Mouse (Mus musculus): ENCODE data around the gene Ropn1. TPM values are rescaled to one million over a fixed set of nuclear protein-coding genes. Genes with fewer than 3 reads are reported as not detected.
A peak's percentile ranks its signal among the peaks of the same experiment; 100 is the strongest.

The Ropn1 gene
- polyA plus RNA-seq, 1 experiment, result not detected

GRCm38 (mm10) chr16:34700165-34700827, 50.6 kb downstream of the Ropn1 start:
- no peaks in the 10 kb centered on the region for H3K4me1 ChIP-seq (replicated peaks; ENCODE audit: control insufficient read depth, insufficient read depth, low read length)
- no peaks in the 10 kb centered on the region for H3K27me3 ChIP-seq (ENCODE audit: control insufficient read depth, insufficient read depth, low read length)
- H3K27ac ChIP-seq (ENCODE audit: control insufficient read depth, insufficient read depth, low read length), result no peak overlapping the region
- H3K36me3 ChIP-seq (ENCODE audit: control insufficient read depth, insufficient read depth, low read length), result no peaks in the 10 kb centered on the region
- no peak overlapping the region for H3K4me3 ChIP-seq (ENCODE audit: control insufficient read depth, insufficient read depth, low read length)
- peak; percentile 51 for DNase-seq
- 41% methylated on average over 7 of the region's 7 CpGs for WGBS
- TF ChIP-seq CTCF (IDR thresholded peaks at IDR 0.05; ENCODE audit: borderline replicate concordance, control insufficient read depth, extremely low read depth, insufficient read depth, low read length, poor library complexity), result no peak
- no peak for TF ChIP-seq POLR2A (IDR thresholded peaks at IDR 0.05; ENCODE audit: control insufficient read depth, extremely low read depth, insufficient read depth, low read length, poor library complexity)

- Histone ChIP-seq H3K36me3 (ENCODE audit: control insufficient read depth, insufficient read depth, low read length) (no peaks in the 10 kb centered on the region), H3K27ac (ENCODE audit: control insufficient read depth, insufficient read depth, low read length) (no peak overlapping the region), H3K4me3 (ENCODE audit: control insufficient read depth, insufficient read depth, low read length) (no peak overlapping the region), H3K27me3 (ENCODE audit: control insufficient read depth, insufficient read depth, low read length) (no peaks in the 10 kb centered on the region), H3K4me1 (replicated peaks; ENCODE audit: control insufficient read depth, insufficient read depth, low read length) (no peaks in the 10 kb centered on the region)
- WGBS, result 94% methylated on average over 6 of the region's 6 CpGs
- DNase-seq, result no peak
- TF ChIP-seq CTCF (IDR thresholded peaks at IDR 0.05; ENCODE audit: borderline replicate concordance, control insufficient read depth, extremely low read depth, insufficient read depth, low read length, poor library complexity), result no peak
- no peak for TF ChIP-seq POLR2A (IDR thresholded peaks at IDR 0.05; ENCODE audit: control insufficient read depth, extremely low read depth, insufficient read depth, low read length, poor library complexity)
Observed at GRCm38 (mm10) chr16:34700828-34701216, 51.1 kb downstream of the Ropn1 start.

GRCm38 (mm10) chr16:34706019-34706418, 56.3 kb downstream of the Ropn1 start:
- WGBS, result 90% methylated on average over 2 of the region's 2 CpGs
- no peaks in the 10 kb centered on the region for H3K27me3 ChIP-seq (ENCODE audit: control insufficient read depth, insufficient read depth, low read length)
- DNase-seq, result no peak

GRCm38 (mm10) chr16:34706487-34706946, 56.8 kb downstream of the Ropn1 start:
- no peak for DNase-seq
- TF ChIP-seq POLR2A (IDR thresholded peaks at IDR 0.05; ENCODE audit: control insufficient read depth, extremely low read depth, insufficient read depth, low read length, poor library complexity), result no peak
- Histone ChIP-seq H3K36me3 (ENCODE audit: control insufficient read depth, insufficient read depth, low read length) (no peaks in the 10 kb centered on the region; the same call in 1 of the 2 replicates), H3K27me3 (ENCODE audit: control insufficient read depth, insufficient read depth, low read length) (no peaks in the 10 kb centered on the region), H3K4me1 (replicated peaks; ENCODE audit: control insufficient read depth, insufficient read depth, low read length) (no peaks in the 10 kb centered on the region), H3K4me3 (ENCODE audit: control insufficient read depth, insufficient read depth, low read length) (no peak overlapping the region), H3K27ac (ENCODE audit: control insufficient read depth, insufficient read depth, low read length) (no peak overlapping the region)
- WGBS, result 96% methylated on average over 7 of the region's 7 CpGs

More at GRCm38 (mm10) chr16:34706019-34706418, 56.3 kb downstream of the Ropn1 start:
- Histone ChIP-seq H3K27ac (ENCODE audit: control insufficient read depth, insufficient read depth, low read length) (no peak overlapping the region), H3K4me1 (replicated peaks; ENCODE audit: control insufficient read depth, insufficient read depth, low read length) (no peaks in the 10 kb centered on the region), H3K4me3 (ENCODE audit: control insufficient read depth, insufficient read depth, low read length) (no peak overlapping the region), H3K36me3 (ENCODE audit: control insufficient read depth, insufficient read depth, low read length) (no peaks in the 10 kb centered on the region; the same call in 1 of the 2 replicates)
- no peak for TF ChIP-seq CTCF (IDR thresholded peaks at IDR 0.05; ENCODE audit: borderline replicate concordance, control insufficient read depth, extremely low read depth, insufficient read depth, low read length, poor library complexity)
- TF ChIP-seq POLR2A (IDR thresholded peaks at IDR 0.05; ENCODE audit: control insufficient read depth, extremely low read depth, insufficient read depth, low read length, poor library complexity), result no peak

GRCm38 (mm10) chr16:34711481-34711880, 61.8 kb downstream of the Ropn1 start:
- no peak for TF ChIP-seq CTCF (IDR thresholded peaks at IDR 0.05; ENCODE audit: borderline replicate concordance, control insufficient read depth, extremely low read depth, insufficient read depth, low read length, poor library complexity)
- no peak for TF ChIP-seq POLR2A (IDR thresholded peaks at IDR 0.05; ENCODE audit: control insufficient read depth, extremely low read depth, insufficient read depth, low read length, poor library complexity)
- Histone ChIP-seq H3K27ac (ENCODE audit: control insufficient read depth, insufficient read depth, low read length) (no peak overlapping the region), H3K27me3 (ENCODE audit: control insufficient read depth, insufficient read depth, low read length) (no peaks in the 10 kb centered on the region), H3K36me3 (ENCODE audit: control insufficient read depth, insufficient read depth, low read length) (no peaks in the 10 kb centered on the region; the same call in none of the 2 replicates), H3K4me1 (replicated peaks; ENCODE audit: control insufficient read depth, insufficient read depth, low read length) (no peaks in the 10 kb centered on the region), H3K4me3 (ENCODE audit: control insufficient read depth, insufficient read depth, low read length) (no peak overlapping the region)
- 83% methylated on average over 3 of the region's 3 CpGs for WGBS
- DNase-seq, result no peak

- Histone ChIP-seq H3K36me3 (ENCODE audit: control insufficient read depth, insufficient read depth, low read length) (no peaks in the 10 kb centered on the region), H3K4me3 (ENCODE audit: control insufficient read depth, insufficient read depth, low read length) (no peak overlapping the region), H3K27ac (ENCODE audit: control insufficient read depth, insufficient read depth, low read length) (no peak overlapping the region), H3K4me1 (replicated peaks; ENCODE audit: control insufficient read depth, insufficient read depth, low read length) (no peaks in the 10 kb centered on the region), H3K27me3 (ENCODE audit: control insufficient read depth, insufficient read depth, low read length) (no peaks in the 10 kb centered on the region)
- no peak for DNase-seq
- WGBS, result 99% methylated on average over 3 of the region's 3 CpGs
- no peak for TF ChIP-seq POLR2A (IDR thresholded peaks at IDR 0.05; ENCODE audit: control insufficient read depth, extremely low read depth, insufficient read depth, low read length, poor library complexity)
- TF ChIP-seq CTCF (IDR thresholded peaks at IDR 0.05; ENCODE audit: borderline replicate concordance, control insufficient read depth, extremely low read depth, insufficient read depth, low read length, poor library complexity), result no peak
Observed at GRCm38 (mm10) chr16:34725156-34725555, 75.4 kb downstream of the Ropn1 start.

Other genes with a start within 250 kb of the Ropn1 start
- gene Kalrn, start 76.4 kb upstream of the Ropn1 start, polyA plus RNA-seq (2012; rRNA removed), result 2.9 and 3.2 TPM in 2 replicates
- gene Ccdc14, start 40.7 kb downstream of the Ropn1 start, polyA plus RNA-seq (2012; rRNA removed), result 2.9 and 3.0 TPM in 2 replicates
- gene Mylk, start 95.3 kb downstream of the Ropn1 start, polyA plus RNA-seq (2012; rRNA removed), result 7.2 and 7.6 TPM in 2 replicates